Mouse (Mus musculus): ENCODE data around the gene Rab26.

The Rab26 gene

GRCm38 (mm10) chr17:24513609-24514008 is 20.4 kb downstream of the Rab26 start:
- DNase-seq (ENCODE audit: extremely low read depth, low read depth, low spot score), result no peak

GRCm38 (mm10) chr17:24507806-24508460 is 26.1 kb downstream of the Rab26 start:
- DNase-seq (ENCODE audit: extremely low read depth, low read depth, low spot score), result no peak

- no peak for DNase-seq (ENCODE audit: extremely low read depth, low read depth, low spot score)
Measured at GRCm38 (mm10) chr17:24507129-24507664, 26.8 kb downstream of the Rab26 start.

- DNase-seq (ENCODE audit: extremely low read depth, low read depth, low spot score), result no peak
Measured at GRCm38 (mm10) chr17:24506332-24507070, 27.5 kb downstream of the Rab26 start.

GRCm38 (mm10) chr17:24505286-24505955 is 28.6 kb downstream of the Rab26 start:
- DNase-seq (ENCODE audit: extremely low read depth, low read depth, low spot score), result no peak

- no peak for DNase-seq (ENCODE audit: extremely low read depth, low read depth, low spot score)
Measured at GRCm38 (mm10) chr17:24504085-24504484, 29.9 kb downstream of the Rab26 start.

- no peak for DNase-seq (ENCODE audit: extremely low read depth, low read depth, low spot score)
Measured at GRCm38 (mm10) chr17:24502208-24502607, 31.8 kb downstream of the Rab26 start.

GRCm38 (mm10) chr17:24496026-24496425 is 38.0 kb downstream of the Rab26 start:
- no peak for DNase-seq (ENCODE audit: extremely low read depth, low read depth, low spot score)

- DNase-seq (ENCODE audit: extremely low read depth, low read depth, low spot score), result no peak
Measured at GRCm38 (mm10) chr17:24495443-24495842, 38.6 kb downstream of the Rab26 start.

- DNase-seq (ENCODE audit: extremely low read depth, low read depth, low spot score), result no peak
Measured at GRCm38 (mm10) chr17:24494627-24495335, 39.2 kb downstream of the Rab26 start.

- no peak for DNase-seq (ENCODE audit: extremely low read depth, low read depth, low spot score)
Measured at GRCm38 (mm10) chr17:24490399-24490798, 43.6 kb downstream of the Rab26 start.

- no peak for DNase-seq (ENCODE audit: extremely low read depth, low read depth, low spot score)
Measured at GRCm38 (mm10) chr17:24489265-24490030, 44.6 kb downstream of the Rab26 start.

- no peak for DNase-seq (ENCODE audit: extremely low read depth, low read depth, low spot score)
Measured at GRCm38 (mm10) chr17:24488662-24489264, 45.2 kb downstream of the Rab26 start.

GRCm38 (mm10) chr17:24488186-24488661 is 45.8 kb downstream of the Rab26 start, which contains the start of gene Caskin1:
Gene Caskin1 (plus strand): TSS chr17:24488601.
- DNase-seq (ENCODE audit: extremely low read depth, low read depth, low spot score), result no peak

- DNase-seq (ENCODE audit: extremely low read depth, low read depth, low spot score), result no peak
Measured at GRCm38 (mm10) chr17:24485090-24485860, 48.7 kb downstream of the Rab26 start.

GRCm38 (mm10) chr17:24483495-24483894 is 50.5 kb downstream of the Rab26 start:
- no peak for DNase-seq (ENCODE audit: extremely low read depth, low read depth, low spot score)

GRCm38 (mm10) chr17:24481027-24481815 is 52.8 kb downstream of the Rab26 start:
- DNase-seq (ENCODE audit: extremely low read depth, low read depth, low spot score), result no peak

GRCm38 (mm10) chr17:24480201-24480826 is 53.7 kb downstream of the Rab26 start:
- no peak for DNase-seq (ENCODE audit: extremely low read depth, low read depth, low spot score)

All from fat pad, adult 2 months (tissue).